Mouse (Mus musculus): ENCODE data around the gene Retsat.

The Retsat gene

DNA sequence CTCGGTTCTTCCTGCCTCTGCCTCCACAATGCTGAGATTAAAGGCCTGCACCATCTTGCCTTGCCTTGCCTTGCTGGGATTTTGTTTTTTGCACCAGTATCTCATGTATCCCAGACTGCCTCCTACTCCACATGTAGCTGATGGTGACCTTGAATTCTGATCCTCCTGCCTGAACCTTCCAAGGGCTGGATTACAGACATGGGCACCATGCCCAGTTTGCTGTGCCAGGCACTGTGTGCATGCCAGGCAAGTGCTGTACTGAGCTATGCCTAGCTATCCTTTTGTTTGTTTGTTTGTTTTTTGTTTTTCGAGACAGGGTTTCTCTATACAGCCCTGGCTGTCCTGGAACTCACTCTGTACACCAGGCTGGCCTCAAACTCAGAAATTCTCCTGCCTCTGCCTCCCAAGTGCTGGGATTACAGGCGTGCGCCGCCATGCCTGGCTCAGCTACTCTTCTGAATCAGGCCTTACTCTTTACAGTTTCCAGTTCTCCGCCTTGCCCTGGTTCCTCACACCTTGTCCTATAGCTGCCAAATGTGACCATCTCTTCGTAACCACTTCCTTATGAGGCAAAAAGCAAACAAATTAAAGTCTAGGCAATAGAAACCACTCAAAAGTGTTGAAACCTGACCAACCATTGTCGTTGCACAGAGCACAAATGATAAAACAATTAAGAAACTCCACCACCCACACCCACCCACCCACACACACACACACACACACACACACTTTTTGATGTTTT is 25.6 kb downstream of the Retsat start:
- no peak for DNase-seq (ENCODE audit: low spot score)

DNA sequence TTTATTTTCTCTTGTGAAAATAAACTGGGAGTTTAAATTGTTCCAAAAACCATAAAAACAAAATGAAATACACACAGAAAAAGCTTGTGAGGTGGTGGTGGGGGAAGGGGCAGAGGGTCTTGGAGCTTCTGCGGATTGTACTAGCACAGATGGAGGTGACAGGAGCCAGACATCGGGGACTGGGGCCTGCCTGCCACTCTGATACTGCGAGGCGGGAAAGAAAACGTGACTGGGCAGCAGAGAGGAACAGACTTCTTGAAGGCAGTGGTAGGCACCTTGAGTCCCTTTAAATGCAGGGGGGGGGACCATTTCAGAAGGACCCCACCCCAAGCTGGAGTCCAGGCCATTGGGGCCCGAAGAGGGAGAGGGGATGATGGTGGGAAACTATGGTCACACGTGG is 28.1 kb downstream of the Retsat start:
- no peak for DNase-seq (ENCODE audit: low spot score)

DNA sequence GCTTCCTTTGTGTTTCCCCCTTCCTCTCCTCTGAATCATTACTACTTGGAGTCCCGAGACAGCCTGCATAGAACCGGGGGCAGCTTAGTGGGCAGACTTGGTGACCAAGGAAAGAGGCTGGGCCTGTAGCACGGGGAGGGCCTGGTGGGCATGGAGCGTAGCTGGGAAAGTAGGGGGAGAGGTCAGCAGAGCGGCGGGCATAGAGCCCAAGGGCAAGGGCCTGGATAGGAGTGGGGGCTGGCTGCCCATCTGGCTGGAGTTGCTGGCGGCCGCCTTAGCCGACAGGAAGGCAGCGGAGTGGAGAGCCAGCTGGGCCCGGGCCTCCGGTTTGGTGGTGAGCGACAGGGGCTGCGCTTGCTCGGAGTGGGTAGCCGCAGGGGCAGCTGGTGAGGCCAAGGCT is 29.0 kb downstream of the Retsat start:
- DNase-seq (ENCODE audit: low spot score): no peak

DNA sequence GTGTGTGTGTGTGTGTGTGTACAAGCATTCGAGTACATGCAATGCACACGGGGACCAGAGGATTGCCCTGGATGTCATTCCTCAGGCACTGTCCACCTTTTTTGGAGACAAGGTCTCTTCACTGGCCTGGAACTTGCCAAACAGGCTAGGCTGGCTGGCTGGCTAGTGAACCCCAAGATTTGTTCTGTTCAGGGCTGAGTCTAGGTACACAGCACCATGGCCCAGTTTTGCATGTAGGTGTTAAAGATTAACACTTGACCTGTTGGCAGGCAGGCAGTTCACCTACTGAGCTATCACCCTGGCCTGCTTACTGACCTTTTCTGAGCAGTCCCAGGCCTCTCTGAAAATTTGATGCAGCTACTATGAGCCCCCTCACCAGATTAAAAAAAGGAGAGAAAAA is 32.1 kb downstream of the Retsat start:
- DNase-seq (ENCODE audit: low spot score): peak; percentile 20

DNA sequence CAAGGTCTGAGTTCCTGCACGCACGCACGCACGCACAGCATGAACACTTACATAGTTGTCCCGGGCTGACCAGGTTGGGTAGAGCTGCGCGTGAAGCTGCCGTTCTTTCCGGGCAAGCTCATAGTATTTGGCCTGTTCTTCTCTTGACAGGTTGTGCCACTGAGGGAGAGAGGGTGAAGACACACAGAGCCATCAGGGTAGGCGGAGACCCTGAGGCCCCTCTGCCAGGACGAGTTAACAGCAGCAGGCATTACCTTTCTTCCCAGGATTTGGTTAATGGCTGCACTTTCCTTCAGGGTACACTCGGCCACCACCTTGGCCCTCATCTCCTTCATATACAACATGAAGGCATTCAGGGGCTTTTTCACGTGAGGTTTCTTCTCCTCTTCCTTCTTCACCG is 32.7 kb downstream of the Retsat start:
- no peak for DNase-seq (ENCODE audit: low spot score)

DNA sequence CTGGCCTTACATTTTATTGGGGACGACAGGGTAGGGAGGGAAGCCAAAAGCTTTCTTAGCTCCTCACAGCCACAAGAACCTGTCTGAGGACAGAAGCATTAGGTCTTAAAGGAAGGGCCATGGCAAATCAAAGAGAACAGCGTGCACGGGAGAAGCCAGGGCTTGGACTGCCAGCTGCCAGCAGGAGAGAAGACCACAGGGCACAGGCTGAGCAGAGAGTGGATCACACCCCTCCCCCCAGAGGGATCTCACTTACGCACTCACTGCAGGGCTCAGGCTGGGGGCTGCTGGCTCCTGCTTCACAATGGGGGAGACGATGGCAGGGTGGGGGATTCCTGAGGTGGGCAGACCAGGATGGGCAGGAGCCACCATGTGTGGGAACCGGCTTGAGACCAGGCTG is 33.4 kb downstream of the Retsat start:
- DNase-seq (ENCODE audit: low spot score): no peak

DNA sequence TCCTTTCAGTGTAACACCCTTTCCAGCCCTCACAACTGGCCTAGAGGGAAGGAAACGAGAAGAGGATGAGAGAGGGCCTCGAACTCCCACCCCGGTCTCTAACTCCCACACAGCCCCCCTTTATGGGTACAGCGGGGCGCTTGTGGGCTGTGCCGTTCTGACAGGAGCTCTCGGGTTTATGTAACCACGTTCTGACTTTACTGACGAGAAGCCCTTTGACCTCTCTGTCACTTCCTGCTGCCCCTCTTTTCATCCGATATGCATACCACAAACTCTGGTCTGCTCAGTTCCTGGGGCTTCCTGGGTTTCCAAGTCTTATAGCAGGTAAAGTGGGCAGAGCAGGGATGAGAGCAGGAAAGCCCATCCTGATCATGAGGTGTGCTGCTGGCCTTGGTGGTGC is 36.0 kb downstream of the Retsat start:
- no peak for DNase-seq (ENCODE audit: low spot score)

DNA sequence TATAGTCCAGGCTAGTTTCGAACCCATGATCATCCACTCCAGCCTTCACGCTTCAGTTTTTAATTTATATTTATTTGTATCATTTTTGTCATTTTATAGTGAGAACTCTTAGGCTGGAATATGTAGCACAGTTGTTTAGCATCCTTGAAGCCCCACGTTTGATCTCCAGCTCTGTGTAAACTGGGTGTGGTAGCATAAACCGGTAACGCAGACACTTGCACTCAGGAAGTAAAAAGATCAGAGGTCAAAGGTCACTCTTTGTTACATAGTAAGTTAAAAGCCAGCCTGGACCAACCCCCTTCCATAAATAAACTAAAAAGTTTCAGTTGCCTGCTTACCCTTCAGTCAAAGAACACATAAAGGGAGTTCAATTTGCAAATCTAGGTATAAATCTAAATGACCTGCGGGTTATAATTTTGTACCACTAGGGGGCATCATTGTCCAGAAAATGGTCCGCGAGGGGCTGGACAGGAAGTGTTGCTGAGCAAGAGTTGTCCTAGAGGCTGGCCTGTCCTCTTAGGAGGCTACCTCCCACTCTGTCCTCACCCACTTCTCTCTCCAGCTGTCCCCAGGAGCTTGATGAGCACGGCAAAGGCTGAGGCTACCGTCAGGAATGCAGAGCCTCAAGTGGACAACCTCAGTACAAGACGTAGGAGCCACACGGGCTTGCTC is 37.6 kb downstream of the Retsat start:
- DNase-seq (ENCODE audit: low spot score): peak; percentile 82

DNA sequence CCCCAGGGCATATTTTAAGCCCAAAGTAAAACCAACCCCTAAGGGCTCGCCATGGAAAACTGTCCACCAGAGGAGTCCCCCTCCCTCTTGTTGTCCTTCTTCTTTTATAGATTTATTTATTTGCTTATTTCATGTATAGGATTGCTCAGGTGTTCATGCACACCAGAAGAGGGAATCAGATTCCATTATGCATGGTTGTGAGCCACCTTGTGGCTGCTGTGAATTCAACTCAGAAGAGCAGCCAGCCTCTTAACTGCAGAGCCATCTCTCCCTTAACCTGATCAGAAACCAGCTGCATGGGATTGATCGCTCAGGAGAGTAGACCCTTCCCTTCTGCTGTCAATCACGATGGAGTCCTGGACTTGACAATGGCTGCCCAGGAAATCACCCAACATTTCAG is 38.7 kb downstream of the Retsat start:
- no peak for DNase-seq (ENCODE audit: low spot score)

DNA sequence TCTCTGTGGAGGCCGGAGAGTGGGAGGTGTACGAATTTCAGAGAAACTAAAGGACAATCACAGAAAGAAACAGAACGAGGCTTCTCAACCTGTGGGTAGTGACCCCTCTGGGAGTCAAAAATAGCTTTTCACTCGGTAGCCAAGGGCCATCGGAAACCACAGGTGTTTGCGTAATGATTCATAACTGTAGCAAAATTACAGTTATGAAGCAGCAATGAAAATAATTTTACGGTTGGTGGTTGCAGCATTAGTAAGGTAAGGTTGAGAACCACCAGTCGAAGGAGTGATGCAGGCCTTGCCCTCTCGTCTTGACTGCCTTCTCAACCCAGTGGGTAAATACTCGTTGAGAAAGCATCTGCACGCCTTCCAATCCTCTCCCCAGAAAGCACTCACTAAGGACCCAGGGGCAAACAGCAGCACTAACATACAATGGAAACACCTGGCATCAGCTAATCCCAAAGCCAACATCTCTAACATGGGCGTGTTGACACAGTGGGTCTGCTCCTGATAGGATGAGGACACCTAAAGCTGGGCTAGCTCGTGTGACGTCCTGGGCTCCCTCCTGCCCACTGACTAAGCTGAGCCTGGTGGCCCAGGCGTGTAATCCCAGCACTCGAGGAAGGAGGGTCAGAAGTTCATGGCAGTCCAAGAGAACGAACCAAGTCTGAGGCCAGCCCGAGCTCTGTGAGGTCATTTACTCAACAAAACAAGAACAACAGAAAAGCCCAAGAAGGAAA is 43.1 kb downstream of the Retsat start:
- peak; percentile 24 for DNase-seq (ENCODE audit: low spot score)

DNA sequence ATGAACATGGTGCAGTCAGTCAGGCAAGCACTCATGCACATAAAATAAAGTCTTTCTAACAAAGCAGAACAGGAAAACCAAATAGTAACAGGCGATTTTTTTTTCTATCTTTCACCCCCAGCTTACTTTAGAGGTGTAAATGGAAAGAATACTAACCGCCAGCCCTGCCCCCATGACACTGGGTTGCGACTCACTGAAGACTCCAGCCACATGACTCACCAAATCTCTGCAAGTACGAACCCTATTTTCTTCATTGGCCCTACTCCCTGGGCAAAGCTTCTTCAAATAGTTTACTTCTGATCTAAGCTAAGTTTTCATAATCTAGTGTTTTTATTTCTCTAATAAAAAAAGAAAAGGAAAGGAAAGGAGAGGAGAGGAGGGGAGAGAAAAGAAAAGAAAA is 46.3 kb downstream of the Retsat start:
- no peak for DNase-seq (ENCODE audit: low spot score)

DNA sequence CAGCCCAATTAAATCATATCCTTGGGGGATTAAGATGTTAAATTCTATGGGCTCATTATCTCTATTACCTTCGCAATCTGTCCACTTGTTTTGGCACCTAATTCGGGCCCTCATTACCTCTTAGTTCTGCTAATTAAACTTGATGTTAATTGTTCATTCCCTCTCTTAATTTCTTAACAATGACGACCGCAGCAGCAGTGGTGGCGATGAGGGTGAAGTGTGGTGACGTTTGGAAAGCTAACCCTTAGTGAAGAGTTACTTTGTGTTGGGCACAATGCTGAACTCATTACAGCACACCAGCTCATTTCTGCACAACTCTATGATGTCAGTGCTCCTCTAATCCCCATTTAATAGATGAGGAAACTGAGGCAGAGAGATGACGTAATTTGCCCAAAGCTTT is 47.1 kb downstream of the Retsat start:
- no peak for DNase-seq (ENCODE audit: low spot score)

DNA sequence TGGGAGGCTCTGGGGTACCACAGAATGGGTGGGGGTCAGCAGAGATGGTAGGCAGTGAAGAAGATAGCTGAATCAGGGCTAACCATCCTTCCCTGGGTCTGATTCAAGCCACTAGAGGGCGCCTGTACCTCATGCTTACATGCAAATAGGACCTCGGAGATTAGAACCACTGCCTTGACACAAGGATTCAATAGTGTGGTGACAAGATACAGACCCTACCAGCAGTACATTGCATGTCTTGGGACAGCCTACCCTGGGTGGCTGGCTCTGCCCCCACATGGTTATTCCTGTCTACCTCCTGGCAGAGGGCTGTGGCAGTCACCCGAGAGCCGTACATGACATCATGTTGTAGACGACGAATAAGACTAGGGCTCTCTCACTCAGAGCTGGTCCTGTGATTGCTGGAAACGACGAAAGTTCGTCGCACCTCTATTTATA is 49.1 kb downstream of the Retsat start:
- DNase-seq (ENCODE audit: low spot score): peak; percentile 74

DNA sequence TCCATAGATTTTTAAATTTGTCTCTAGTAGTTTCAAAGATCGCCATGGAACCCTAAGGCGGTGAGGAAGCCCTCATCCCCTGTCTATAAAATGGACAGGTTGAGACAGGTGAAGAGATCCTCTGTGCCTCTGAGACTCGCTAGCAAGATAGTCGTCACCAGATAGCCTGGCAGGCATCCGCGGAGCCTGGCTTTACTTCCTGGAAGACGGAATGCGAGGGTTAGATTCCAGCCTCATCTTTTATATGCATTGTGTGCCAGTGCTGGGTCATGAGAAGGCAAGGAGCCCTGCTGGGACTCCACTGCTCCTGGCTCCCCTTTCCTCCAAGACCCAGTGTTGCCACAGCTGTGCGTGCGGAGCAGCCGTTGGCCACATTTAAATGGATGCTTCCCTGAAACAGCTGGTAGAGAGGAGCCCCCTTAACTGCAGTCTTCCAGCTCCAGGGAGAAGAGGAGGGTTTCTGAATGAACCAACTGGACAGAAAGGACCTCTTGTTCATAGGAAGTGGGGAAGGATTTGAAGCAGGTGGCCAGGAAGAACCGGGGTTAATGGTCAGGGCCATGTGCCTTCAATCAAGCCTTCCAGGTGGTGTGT is 49.8 kb downstream of the Retsat start:
- DNase-seq (ENCODE audit: low spot score): no peak

DNA sequence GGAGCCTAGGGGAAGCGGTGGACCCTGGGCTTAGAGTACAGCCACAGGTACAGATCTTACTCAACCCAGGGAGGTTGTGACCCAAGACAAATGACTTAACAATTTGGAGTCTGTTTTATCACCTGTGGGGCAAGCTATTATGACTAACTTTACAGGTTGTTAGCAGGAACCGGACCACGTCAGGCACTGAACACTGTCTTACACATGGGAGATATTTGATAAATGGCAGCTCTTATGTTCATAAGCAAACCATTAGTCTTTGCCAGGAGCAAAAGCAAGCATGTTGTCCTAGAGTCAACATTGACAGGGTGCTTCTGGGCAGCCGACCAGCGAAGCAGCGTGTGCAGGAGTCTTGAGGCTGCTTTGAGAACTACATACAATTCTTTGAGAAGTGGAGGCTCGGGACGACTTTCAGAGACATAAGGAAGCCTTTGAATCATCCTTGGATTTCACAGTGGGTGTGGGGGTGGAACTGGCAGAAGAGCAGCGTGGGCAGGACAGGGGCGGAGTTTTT is 52.1 kb downstream of the Retsat start:
- DNase-seq (ENCODE audit: low spot score): peak; percentile 73

DNA sequence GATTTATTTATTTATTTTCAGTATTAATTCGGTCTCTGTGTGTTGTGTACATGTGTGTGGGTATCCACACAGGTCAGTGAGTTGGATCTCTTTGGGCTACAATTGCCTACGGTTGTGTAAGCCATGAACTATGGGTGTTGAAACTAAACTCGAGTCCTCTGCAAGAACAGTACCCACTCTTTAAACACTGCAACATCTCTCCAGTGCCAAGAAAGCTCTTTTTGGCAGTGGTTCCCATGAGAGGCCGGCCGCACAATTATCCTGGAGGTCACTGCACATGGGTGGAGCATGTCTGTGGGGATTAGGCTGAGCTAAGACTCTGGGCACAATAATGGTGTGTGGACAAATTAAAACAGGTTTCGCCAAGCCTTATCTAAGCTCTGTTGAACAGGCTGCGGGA is 55.1 kb downstream of the Retsat start:
- peak; percentile 90 for DNase-seq (ENCODE audit: low spot score)

DNA sequence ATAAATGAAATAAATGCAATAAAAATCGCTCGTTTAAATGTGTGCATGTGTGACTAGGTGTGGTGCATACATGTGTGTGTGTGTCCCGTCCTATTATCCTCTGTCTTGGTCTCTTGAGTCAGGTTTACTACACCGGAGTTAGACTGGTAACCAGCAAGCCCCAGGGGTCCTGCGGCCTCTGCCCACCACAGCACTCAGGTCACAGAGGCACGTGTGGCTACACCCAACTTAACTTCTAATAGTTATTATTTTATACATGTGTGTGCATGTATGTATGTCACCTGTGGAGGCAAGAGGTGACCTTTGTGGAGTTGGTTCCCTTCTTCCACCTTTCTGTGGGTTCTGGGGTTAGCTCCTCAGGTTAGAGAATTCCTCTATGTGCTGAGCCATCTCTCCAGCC is 56.1 kb downstream of the Retsat start:
- no peak for DNase-seq (ENCODE audit: low spot score)

DNA sequence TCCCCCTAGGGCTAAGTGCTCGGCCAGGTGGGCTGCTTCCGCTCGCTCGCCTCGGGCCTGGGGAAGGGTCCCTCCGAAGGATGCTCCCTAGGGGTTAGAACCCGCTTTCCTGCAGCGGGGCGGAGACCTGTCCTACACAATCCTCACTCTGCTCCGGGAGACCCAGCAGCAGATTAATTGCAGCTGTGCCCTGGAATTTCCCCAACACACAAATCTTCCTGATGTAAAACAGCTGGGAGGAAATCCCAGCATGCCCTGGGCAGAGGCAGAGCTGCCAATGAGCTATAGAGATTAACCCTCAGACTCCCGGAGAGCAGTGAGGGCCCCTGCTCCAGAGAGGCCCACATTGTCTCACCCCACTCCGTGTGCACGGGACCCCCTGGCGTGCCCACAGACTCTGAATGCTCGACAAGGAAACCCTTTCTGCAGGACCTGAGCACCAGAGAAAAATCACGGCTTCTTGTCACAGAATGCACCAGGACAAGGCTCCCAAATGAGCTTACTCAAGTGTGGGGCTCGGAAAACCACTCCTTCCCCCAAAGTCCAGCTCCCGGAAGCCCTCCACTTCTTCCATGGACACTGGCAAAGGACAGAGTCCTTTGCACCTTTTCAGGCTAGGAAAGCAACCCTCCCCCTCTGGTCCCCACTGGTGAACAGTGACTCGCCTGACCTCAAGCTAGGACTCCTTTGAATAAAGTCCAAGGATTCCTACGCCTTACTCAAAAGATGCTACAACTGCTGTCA is 57.2 kb downstream of the Retsat start:
- peak; percentile 62 for DNase-seq (ENCODE audit: low spot score)

DNA sequence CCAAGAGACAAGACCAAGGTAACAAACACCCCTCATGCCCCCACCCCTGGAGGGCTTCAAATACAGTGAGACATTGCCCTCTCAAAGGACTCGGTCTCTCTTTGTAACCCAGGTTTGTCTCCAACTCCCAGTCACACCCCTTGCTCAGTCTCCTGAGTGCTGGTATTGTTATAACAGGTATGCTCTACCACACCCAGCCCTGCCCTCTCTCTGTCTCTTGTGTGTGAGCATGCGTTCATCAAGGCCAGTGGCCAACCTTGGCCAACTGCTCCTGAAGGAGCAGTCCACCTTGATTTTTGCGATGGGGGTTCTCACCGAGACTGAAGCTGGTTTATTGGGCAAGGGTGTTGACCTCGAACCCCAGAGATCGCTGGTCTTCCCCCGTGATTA is 57.8 kb downstream of the Retsat start:
- no peak for DNase-seq (ENCODE audit: low spot score)

DNA sequence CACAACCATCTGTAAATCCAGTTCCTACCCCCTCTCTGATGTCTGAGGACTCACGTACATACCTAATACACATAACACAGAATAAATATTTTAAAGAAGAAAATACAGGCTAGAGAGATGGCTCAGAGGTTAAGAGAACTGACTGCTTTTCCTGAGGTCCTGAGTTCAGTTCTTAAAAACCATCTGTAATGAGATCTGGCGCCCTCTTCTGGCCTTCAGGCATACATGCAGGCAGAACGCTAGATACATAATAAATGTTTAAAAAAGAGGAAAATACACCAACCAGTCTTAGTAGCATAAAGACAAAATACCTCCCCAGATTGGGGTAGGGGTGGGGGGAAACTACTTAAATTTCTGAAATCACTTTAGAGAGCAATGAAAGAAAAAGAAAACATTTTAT is 59.7 kb downstream of the Retsat start:
- DNase-seq (ENCODE audit: low spot score): no peak

All from lung, postnatal 25 days (tissue).